Mouse (Mus musculus) stomach, embryonic 14.5 days (tissue): ENCODE results near the gene Rab13. TPM values are rescaled to one million over a fixed set of nuclear protein-coding genes. Genes with fewer than 3 reads are reported as not detected.

Source experiments
- ATAC-seq: fragments of 200-750 bp; cut with Nextera tagmentation; 2 replicates; pipeline ENCODE4 v1.8.0; 2017; ENCODE audit warnings: low read depth, moderate TSS enrichment; ENCODE audit not compliant: insufficient number of reproducible peaks, insufficient read depth, low FRiP score
- H3K27ac ChIP-seq: fragments of 300-500 bp; sonication (generic); 2 replicates; pipeline ENCODE4 v1.5.1; 2014; ENCODE audit warnings: mild to moderate bottlenecking, low read length, moderate library complexity, mixed read lengths
- H3K27me3 ChIP-seq: fragments of 300-500 bp; sonication (generic); 2 replicates; pipeline ENCODE4 v1.6.1; 2014; ENCODE audit warnings: low read length, control low read depth, mixed read lengths; ENCODE audit not compliant: control insufficient read depth, insufficient read depth
- H3K36me3 ChIP-seq: fragments of 300-500 bp; sonication (generic); 2 replicates; pipeline ENCODE4 v1.6.1; 2014; ENCODE audit warnings: mild to moderate bottlenecking, control low read depth, low read length, moderate library complexity, mixed read lengths; ENCODE audit not compliant: control insufficient read depth, insufficient read depth
- H3K4me1 ChIP-seq: fragments of 300-500 bp; sonication (generic); 2 replicates; pipeline ENCODE4 v1.6.1; 2014; ENCODE audit warnings: low read length, control low read depth, mixed read lengths; ENCODE audit not compliant: control insufficient read depth, insufficient read depth
- H3K4me2 ChIP-seq: fragments of 300-500 bp; sonication (generic); replicated peaks from 2 replicates; pipeline ENCODE4 v1.6.1; 2014; ENCODE audit warnings: low read depth, low read length, control low read depth
- H3K4me3 ChIP-seq: fragments of 300-500 bp; sonication (generic); 2 replicates; pipeline ENCODE4 v1.5.1; 2014; ENCODE audit warnings: low read depth, low read length, control low read depth
- H3K9ac ChIP-seq: fragments of 300-500 bp; sonication (generic); replicated peaks from 2 replicates; pipeline ENCODE4 v1.6.1; 2014; ENCODE audit warnings: low read depth, mild to moderate bottlenecking, control low read depth, low read length, moderate library complexity, mixed read lengths
- H3K9me3 ChIP-seq: fragments of 300-500 bp; sonication (generic); 2 replicates; pipeline ENCODE4 v1.6.1; 2016; ENCODE audit warnings: low read depth, low read length, control low read depth; ENCODE audit not compliant: control insufficient read depth
- WGBS: fragments of 180-500 bp; shearing (Covaris S2); extraction: QIAGEN DNeasy Blood & Tissue Kit; methylation state at CpG from one replicate; pipeline ENCODE4 v1.1.7; 2014; 5-methylcytosine and 5-hydroxymethylcytosine counted together
- polyA plus RNA-seq: library from polyadenylated mRNA; unstranded; fragments of >200 nt; fragmentation: Nextera tagmentation; extraction: Ambion mirVana; gene quantifications from 2 replicates; pipeline ENCODE4 v1.2.1, GENCODE M21; 2014

Gene Rab13
- polyA plus RNA-seq, result 17.7 and 18.1 TPM in 2 replicates

DNA sequence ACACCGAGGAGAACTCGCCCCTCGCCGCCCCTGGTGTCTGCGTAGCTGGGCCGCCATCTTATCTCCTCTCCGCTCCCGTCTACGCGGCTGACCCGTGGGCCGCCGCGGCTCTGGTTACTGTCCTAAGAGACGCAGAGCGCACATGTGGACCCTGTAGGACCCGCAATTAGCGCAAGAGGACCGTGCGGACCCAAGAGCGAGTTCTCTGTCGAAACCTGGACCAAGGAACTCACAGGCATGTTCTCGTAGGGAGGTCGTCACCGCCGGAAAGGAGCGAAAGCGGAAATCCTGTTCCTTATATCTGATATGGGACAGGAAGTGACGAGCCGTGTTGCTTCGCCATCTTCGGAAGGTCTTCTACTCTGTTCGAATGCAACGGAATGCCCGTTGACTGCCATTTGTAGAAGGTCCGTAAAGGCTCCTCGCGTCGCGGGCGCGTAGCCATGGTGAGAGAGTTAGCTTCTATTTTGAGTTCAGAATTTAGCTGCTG, at the start of gene Rab13, which contains the start of gene Rps27:
TSS of gene Rab13 (plus strand) at position 319 of the 490 bp plus-strand sequence.
TSS of gene Rps27 (minus strand) at position 275 of the 490 bp plus-strand sequence.
- peaks cover 37% of the 10 kb centered on the region for H3K36me3 ChIP-seq
- H3K4me2 ChIP-seq, result peak within 1 kb of the TSS; percentile 94
- H3K27me3 ChIP-seq, result no peaks in the 10 kb centered on the region
- H3K9ac ChIP-seq, result peak within 1 kb of the TSS; percentile 72
- peak within 1 kb of the TSS; percentile 80 for H3K27ac ChIP-seq
- ATAC-seq, result peak; percentile 95
- H3K9me3 ChIP-seq, result no peaks in the 10 kb centered on the region
- peaks cover 11% of the 10 kb centered on the region; the same call in 1 of the 2 replicates for H3K4me1 ChIP-seq
- WGBS, result 0% methylated on average over 42 of the region's 42 CpGs
- peak within 1 kb of the TSS; percentile 55 for H3K4me3 ChIP-seq

DNA sequence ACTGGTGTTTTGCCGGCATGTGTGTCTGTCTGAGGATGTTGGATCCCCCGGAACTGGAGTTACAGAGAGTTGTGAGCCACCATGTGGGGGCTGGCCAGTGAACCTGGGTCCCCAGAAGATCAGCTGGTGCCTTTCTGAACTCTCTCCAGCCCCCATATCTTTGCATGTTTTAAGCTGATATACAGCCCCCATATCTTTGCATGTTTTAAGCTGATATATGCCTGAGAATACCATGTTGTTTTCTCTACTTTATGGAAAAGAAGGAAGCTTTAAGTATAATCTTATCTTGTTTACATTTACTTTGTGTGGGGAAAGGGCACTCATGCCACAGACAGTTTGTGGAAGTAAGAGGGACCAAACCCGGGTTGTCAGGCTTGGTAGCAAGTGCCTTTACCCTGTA, 33.9 kb upstream of the Rab13 start:
- Histone ChIP-seq H3K4me3 (no peak overlapping the region), H3K36me3 (no peaks in the 10 kb centered on the region), H3K9me3 (no peaks in the 10 kb centered on the region), H3K27me3 (no peaks in the 10 kb centered on the region), H3K4me1 (no peaks in the 10 kb centered on the region), H3K4me2 (no peak overlapping the region), H3K27ac (no peak overlapping the region), H3K9ac (no peak overlapping the region)
- ATAC-seq, result no peak
- WGBS, result 64% methylated on average over 3 of the region's 3 CpGs

DNA sequence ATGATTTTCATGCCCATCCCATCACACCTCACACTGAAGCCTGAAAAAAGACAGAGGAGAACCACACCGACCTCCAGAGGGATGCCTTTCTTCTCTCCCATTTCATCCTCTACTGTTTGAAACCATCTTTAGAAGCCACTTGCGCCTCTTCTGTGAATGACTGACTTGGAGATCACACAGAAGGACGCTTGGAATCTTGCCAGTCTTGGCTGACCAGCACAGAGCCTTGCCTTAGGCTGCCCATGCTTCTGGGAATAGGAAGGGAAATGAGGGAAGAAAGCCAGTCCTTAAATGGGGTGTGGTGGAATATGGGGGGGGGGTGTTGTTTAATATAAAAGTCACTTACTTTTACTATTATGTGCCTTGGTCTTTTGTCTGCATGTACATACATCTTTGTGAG, 29.9 kb upstream of the Rab13 start:
- Histone ChIP-seq H3K4me1 (no peaks in the 10 kb centered on the region), H3K4me3 (no peak overlapping the region), H3K9me3 (no peaks in the 10 kb centered on the region), H3K36me3 (no peaks in the 10 kb centered on the region), H3K27me3 (no peaks in the 10 kb centered on the region), H3K9ac (no peak overlapping the region), H3K27ac (no peak overlapping the region), H3K4me2 (no peak overlapping the region)
- no peak for ATAC-seq
- WGBS, result 77% methylated on average over 3 of the region's 3 CpGs

DNA sequence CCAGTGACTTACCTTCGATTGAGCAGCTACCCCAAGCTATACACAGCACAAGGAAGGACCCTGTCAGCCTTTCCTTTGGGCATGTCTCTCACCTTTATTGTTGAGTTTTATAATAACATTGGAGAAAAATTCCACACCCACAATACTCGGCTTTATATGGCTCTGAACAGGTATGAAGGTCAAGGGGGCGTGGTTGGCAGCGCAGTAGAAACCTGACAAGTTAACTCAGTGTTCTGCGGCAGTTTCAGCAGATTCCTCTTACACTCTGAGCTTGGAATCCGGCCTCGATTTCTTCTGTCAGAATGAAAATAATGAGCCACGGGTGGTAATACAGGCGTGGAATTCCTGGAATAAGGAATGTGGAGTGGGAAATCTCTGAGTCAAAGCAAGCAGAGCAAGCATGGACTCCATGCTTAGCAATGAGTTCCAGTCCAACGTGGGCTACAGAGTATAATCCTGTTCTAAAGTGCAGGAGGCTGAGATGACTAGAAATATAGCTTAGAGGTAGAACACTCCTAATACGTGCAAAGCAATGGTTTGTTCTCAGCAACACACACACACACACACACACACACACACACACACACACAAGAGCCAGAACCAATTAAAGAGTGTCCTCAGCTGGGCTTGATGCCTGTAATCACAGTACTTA, 22.5 kb upstream of the Rab13 start:
- no peak for ATAC-seq

DNA sequence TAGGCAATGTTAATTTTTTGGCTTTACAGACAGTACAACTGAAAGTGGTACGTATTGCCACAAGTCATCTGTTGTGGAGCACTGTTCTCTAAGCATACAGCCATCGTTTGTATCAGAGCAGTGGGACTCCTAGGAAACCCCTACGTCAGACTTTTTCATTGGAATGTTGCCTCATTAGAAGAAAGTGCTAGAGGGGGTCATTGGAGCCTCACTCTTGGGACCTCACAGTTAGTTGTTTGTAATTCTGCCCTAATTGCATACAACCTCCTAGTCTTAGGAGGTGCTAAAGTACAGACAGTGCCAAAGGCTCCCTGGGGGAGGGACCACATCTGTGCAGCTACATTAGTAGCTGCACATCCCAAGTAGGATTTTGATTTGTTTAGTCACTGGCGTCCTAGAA, 18.7 kb upstream of the Rab13 start:
- Histone ChIP-seq H3K4me1 (no peaks in the 10 kb centered on the region), H3K4me3 (no peak overlapping the region), H3K27me3 (no peaks in the 10 kb centered on the region), H3K9me3 (no peaks in the 10 kb centered on the region), H3K4me2 (no peak overlapping the region), H3K27ac (no peak overlapping the region), H3K36me3 (no peaks in the 10 kb centered on the region), H3K9ac (no peak overlapping the region)
- WGBS, result 54% methylated on average over 4 of the region's 4 CpGs
- ATAC-seq, result no peak

More for the DNA sequence above, 22.5 kb upstream of the Rab13 start:
- Histone ChIP-seq H3K27ac (no peak overlapping the region), H3K36me3 (no peaks in the 10 kb centered on the region), H3K27me3 (no peaks in the 10 kb centered on the region), H3K9me3 (no peaks in the 10 kb centered on the region), H3K4me1 (no peaks in the 10 kb centered on the region), H3K4me3 (no peak overlapping the region), H3K9ac (no peak overlapping the region), H3K4me2 (no peak overlapping the region)
- 64% methylated on average over 11 of the region's 11 CpGs for WGBS

DNA sequence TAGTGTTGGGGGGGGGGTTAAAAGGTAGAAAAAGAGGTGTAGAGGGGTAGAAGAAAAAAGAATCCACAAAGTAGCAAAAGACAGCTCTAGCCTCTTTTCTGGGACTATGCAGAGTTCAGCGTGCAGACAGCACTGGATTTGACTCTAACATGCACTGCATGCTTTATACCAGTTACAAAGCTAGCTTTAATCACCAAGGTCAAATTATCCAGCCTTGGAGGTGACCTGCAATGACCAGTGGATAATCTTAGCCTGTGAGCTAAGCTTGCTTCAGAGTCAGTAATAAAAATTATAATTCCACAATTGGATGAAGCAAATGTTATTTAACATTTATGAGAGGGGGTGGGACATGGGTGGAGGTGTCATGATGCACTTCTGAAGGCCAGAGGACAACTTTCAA, 17.9 kb upstream of the Rab13 start:
- Histone ChIP-seq H3K27ac (no peak overlapping the region), H3K4me2 (no peak overlapping the region), H3K4me1 (no peaks in the 10 kb centered on the region), H3K4me3 (no peak overlapping the region), H3K36me3 (no peaks in the 10 kb centered on the region), H3K27me3 (no peaks in the 10 kb centered on the region), H3K9me3 (no peaks in the 10 kb centered on the region), H3K9ac (no peak overlapping the region)
- no peak for ATAC-seq
- WGBS, result 83% methylated on average over 1 of the region's 1 CpGs

DNA sequence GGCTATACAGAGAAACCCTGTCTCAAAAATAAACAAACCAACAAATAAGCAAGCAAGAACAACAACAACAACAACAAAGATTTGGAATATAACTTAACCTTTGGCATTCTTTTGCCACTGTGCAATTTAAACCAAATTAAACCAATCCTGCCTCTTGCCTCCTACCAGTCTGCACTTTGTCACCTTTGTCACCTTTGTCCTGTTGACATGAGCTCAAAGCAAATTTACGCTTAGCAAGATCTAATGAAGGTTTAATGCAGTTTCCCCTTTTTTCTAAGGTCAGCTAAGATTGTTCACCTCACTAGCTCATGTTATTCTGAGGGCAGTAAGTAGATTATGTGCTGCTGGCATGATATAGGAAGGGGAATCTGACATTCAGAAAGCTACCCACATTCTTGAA, 15.9 kb upstream of the Rab13 start:
- H3K4me1 ChIP-seq, result no peaks in the 10 kb centered on the region
- H3K4me2 ChIP-seq, result no peak overlapping the region
- no peaks in the 10 kb centered on the region for H3K27me3 ChIP-seq
- no peaks in the 10 kb centered on the region for H3K9me3 ChIP-seq
- H3K27ac ChIP-seq, result no peak overlapping the region
- WGBS, result 76% methylated on average over 1 of the region's 1 CpGs
- ATAC-seq, result no peak
- H3K4me3 ChIP-seq, result no peak overlapping the region
- no peaks in the 10 kb centered on the region for H3K36me3 ChIP-seq
- H3K9ac ChIP-seq, result no peak overlapping the region

DNA sequence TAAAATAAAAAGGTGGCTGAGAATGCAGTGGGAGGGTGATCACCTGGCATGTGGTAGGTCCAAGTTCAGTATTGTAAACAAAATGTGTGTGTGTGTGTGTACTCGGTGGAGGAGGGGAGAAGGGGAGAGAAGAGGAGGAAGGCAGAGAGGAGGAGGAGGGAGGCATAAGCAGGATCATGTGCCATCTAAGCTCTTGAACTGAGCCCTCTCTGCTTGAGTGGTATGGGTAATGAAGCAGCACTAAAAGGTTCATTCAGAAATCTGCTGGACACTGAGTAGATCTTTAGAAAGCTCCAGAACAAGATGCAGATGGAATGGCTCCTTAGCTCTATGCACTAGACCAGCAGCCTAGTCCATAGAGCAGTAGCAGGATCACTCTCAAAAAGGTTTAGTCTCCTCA, 10.6 kb upstream of the Rab13 start:
- ATAC-seq, result no peak
- 56% methylated on average over 1 of the region's 1 CpGs for WGBS

DNA sequence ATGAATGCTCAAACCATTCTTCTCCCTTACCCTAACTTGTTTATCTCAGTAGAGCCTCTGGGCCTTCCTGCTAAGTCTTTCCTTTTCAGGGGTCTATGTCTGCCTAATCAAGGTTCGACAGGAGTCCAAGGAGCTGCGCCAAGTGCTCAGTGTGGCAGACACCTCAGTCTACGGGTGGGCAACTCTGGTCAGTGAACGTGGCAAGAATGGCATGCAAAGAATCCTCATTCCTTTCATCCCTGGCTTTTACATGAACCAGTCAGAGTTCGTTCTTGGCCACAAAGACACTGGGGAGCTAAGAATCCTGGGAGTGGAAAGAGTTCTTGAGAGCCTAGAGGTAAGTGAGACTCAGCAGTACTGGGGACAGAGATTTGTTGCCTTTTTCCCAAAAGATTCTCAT, 9.9 kb upstream of the Rab13 start:
- Histone ChIP-seq H3K9ac (no peak overlapping the region), H3K36me3 (peaks cover 9% of the 10 kb centered on the region), H3K9me3 (no peaks in the 10 kb centered on the region), H3K4me2 (no peak overlapping the region), H3K4me1 (no peaks in the 10 kb centered on the region), H3K27me3 (no peaks in the 10 kb centered on the region), H3K27ac (no peak overlapping the region), H3K4me3 (no peak overlapping the region)
- ATAC-seq, result no peak
- 66% methylated on average over 5 of the region's 5 CpGs for WGBS

More for the DNA sequence above, 10.6 kb upstream of the Rab13 start:
- Histone ChIP-seq H3K36me3 (peaks cover 2% of the 10 kb centered on the region; the same call in 1 of the 2 replicates), H3K4me3 (no peak overlapping the region), H3K9me3 (no peaks in the 10 kb centered on the region), H3K9ac (no peak overlapping the region), H3K27me3 (no peaks in the 10 kb centered on the region), H3K27ac (no peak overlapping the region), H3K4me2 (no peak overlapping the region), H3K4me1 (no peaks in the 10 kb centered on the region)
